Mouse (Mus musculus) hindbrain, embryonic 13.5 days (tissue): ENCODE data around the gene P2rx7. TPM values are rescaled to one million over a fixed set of nuclear protein-coding genes. Genes with fewer than 3 reads are reported as not detected.

Source experiments
- ATAC-seq: fragments of 200-750 bp; cut with Nextera tagmentation; 2 replicates; pipeline ENCODE4 v1.8.0; 2017; ENCODE audit warnings: moderate TSS enrichment; ENCODE audit not compliant: low FRiP score
- H3K27ac ChIP-seq: fragments of 300-500 bp; sonication (generic); 2 replicates; pipeline ENCODE4 v1.5.1; 2015; ENCODE audit warnings: inconsistent platforms, mild to moderate bottlenecking, moderate library complexity
- H3K27me3 ChIP-seq: fragments of 300-500 bp; sonication (generic); 2 replicates; pipeline ENCODE4 v1.6.1; 2015; ENCODE audit warnings: mild to moderate bottlenecking, inconsistent platforms
- H3K36me3 ChIP-seq: fragments of 300-500 bp; sonication (generic); 2 replicates; pipeline ENCODE4 v1.6.1; 2015; ENCODE audit warnings: mild to moderate bottlenecking, inconsistent platforms
- H3K4me1 ChIP-seq: fragments of 300-500 bp; sonication (generic); replicated peaks from 2 replicates; pipeline ENCODE4 v1.6.1; 2015; ENCODE audit warnings: inconsistent platforms
- H3K4me2 ChIP-seq: fragments of 300-500 bp; sonication (generic); 2 replicates; pipeline ENCODE4 v1.6.1; 2015; ENCODE audit warnings: inconsistent platforms, mild to moderate bottlenecking, moderate library complexity
- H3K4me3 ChIP-seq: fragments of 300-500 bp; sonication (generic); 2 replicates; pipeline ENCODE4 v1.5.1; 2015; ENCODE audit warnings: mild to moderate bottlenecking, inconsistent platforms
- H3K9ac ChIP-seq: fragments of 300-500 bp; sonication (generic); 2 replicates; pipeline ENCODE4 v1.6.1; 2015; ENCODE audit warnings: mild to moderate bottlenecking, inconsistent platforms
- H3K9me3 ChIP-seq: fragments of 300-500 bp; sonication (generic); 2 replicates; pipeline ENCODE4 v1.6.1; 2016; ENCODE audit warnings: inconsistent platforms
- WGBS: fragments of 180-500 bp; shearing (Covaris S2); methylation state at CpG from one replicate; pipeline ENCODE4 v1.1.7; 2015; 5-methylcytosine and 5-hydroxymethylcytosine counted together
- polyA plus RNA-seq: library from polyadenylated mRNA; unstranded; fragments of >200 nt; fragmentation: Nextera tagmentation; extraction: Ambion mirVana; gene quantifications from 2 replicates; pipeline ENCODE4 v1.2.1, GENCODE M21; 2015

The P2rx7 gene
- polyA plus RNA-seq, 1 experiment from 2014 or later = 6.5 TPM

- Histone ChIP-seq H3K9me3 (no peaks in the 10 kb centered on the region), H3K36me3 (no peaks in the 10 kb centered on the region), H3K27me3 (no peaks in the 10 kb centered on the region), H3K4me1 (peaks cover 5% of the 10 kb centered on the region), H3K27ac (no peak overlapping the region), H3K4me2 (no peak overlapping the region), H3K9ac (no peak overlapping the region), H3K4me3 (no peak overlapping the region)
- no peak for ATAC-seq
- 90% methylated on average over 14 of the region's 14 CpGs for whole genome bisulfite sequencing
These were observed 18.0 kb upstream of the P2rx7 start for GRCm38 (mm10) chr5:122625565-122626252.

- no peak overlapping the region for H3K27ac ChIP-seq
These were observed 16.5 kb upstream of the P2rx7 start for GRCm38 (mm10) chr5:122627243-122627642.

GRCm38 (mm10) chr5:122635228-122635627 is 8.5 kb upstream of the P2rx7 start:
- no peak overlapping the region for H3K4me2 ChIP-seq
- no peaks in the 10 kb centered on the region for H3K9me3 ChIP-seq
- no peak overlapping the region for H3K4me3 ChIP-seq
- no peaks in the 10 kb centered on the region for H3K36me3 ChIP-seq
- no peaks in the 10 kb centered on the region for H3K27me3 ChIP-seq
- WGBS = 79% methylated on average over 8 of the region's 8 CpGs
- no peak overlapping the region for H3K9ac ChIP-seq
- no peak overlapping the region for H3K27ac ChIP-seq
- H3K4me1 ChIP-seq = peaks cover 8% of the 10 kb centered on the region; the same call in 1 of the 2 replicates
- ATAC-seq = no peak

More at GRCm38 (mm10) chr5:122627243-122627642, 16.5 kb upstream of the P2rx7 start:
- Histone ChIP-seq H3K4me2 (no peak overlapping the region), H3K36me3 (no peaks in the 10 kb centered on the region), H3K27me3 (no peaks in the 10 kb centered on the region), H3K4me1 (no peaks in the 10 kb centered on the region), H3K4me3 (no peak overlapping the region), H3K9me3 (no peaks in the 10 kb centered on the region), H3K9ac (no peak overlapping the region)
- 36% methylated on average over 2 of the region's 2 CpGs for WGBS
- peak; percentile 69; the same call in 1 of the 2 replicates for ATAC-seq

- Histone ChIP-seq H3K9ac (no peak overlapping the region), H3K36me3 (no peaks in the 10 kb centered on the region), H3K4me1 (peaks cover 8% of the 10 kb centered on the region; the same call in 1 of the 2 replicates), H3K4me2 (no peak overlapping the region), H3K4me3 (no peak overlapping the region), H3K27ac (no peak overlapping the region), H3K27me3 (no peaks in the 10 kb centered on the region), H3K9me3 (no peaks in the 10 kb centered on the region)
- WGBS = 59% methylated on average over 9 of the region's 9 CpGs
- no peak for ATAC-seq
These were observed 7.4 kb upstream of the P2rx7 start for GRCm38 (mm10) chr5:122636308-122636707.

- no peaks in the 10 kb centered on the region for H3K9me3 ChIP-seq
- 51% methylated on average over 16 of the region's 16 CpGs for whole genome bisulfite sequencing
- ATAC-seq = no peak
These were observed 6.8 kb upstream of the P2rx7 start for GRCm38 (mm10) chr5:122636958-122637357.

GRCm38 (mm10) chr5:122638296-122638695 is 5.4 kb upstream of the P2rx7 start:
- no peak for ATAC-seq
- Histone ChIP-seq H3K4me3 (no peak overlapping the region), H3K27me3 (no peaks in the 10 kb centered on the region), H3K4me2 (no peak overlapping the region), H3K27ac (no peak overlapping the region), H3K36me3 (no peaks in the 10 kb centered on the region), H3K9ac (no peak overlapping the region), H3K9me3 (no peaks in the 10 kb centered on the region), H3K4me1 (peaks cover 8% of the 10 kb centered on the region; the same call in 1 of the 2 replicates)
- WGBS = 90% methylated on average over 2 of the region's 2 CpGs

More at GRCm38 (mm10) chr5:122636958-122637357, 6.8 kb upstream of the P2rx7 start:
- no peak overlapping the region for H3K27ac ChIP-seq
- H3K27me3 ChIP-seq = no peaks in the 10 kb centered on the region
- peak overlapping the region; percentile 40; the same call in 1 of the 2 replicates for H3K4me2 ChIP-seq
- peak overlapping the region; percentile 20 for H3K4me3 ChIP-seq
- H3K36me3 ChIP-seq = no peaks in the 10 kb centered on the region
- H3K9ac ChIP-seq = 0 out of 2 replicates have a peak overlapping the region, but pooled peaks have one; percentile 43
- peaks cover 8% of the 10 kb centered on the region; the same call in 1 of the 2 replicates for H3K4me1 ChIP-seq

- Histone ChIP-seq H3K4me1 (peaks cover 18% of the 10 kb centered on the region; the same call in 1 of the 2 replicates), H3K4me2 (no peak overlapping the region), H3K36me3 (no peaks in the 10 kb centered on the region), H3K27me3 (no peaks in the 10 kb centered on the region), H3K27ac (no peak overlapping the region), H3K4me3 (no peak overlapping the region), H3K9me3 (no peaks in the 10 kb centered on the region), H3K9ac (no peak overlapping the region)
- WGBS = 96% methylated on average over 4 of the region's 4 CpGs
- no peak for ATAC-seq
These were observed 4.2 kb upstream of the P2rx7 start for GRCm38 (mm10) chr5:122639517-122639916.

GRCm38 (mm10) chr5:122639986-122640385 is 3.7 kb upstream of the P2rx7 start:
- Histone ChIP-seq H3K9ac (no peak overlapping the region), H3K4me2 (no peak overlapping the region), H3K36me3 (no peaks in the 10 kb centered on the region), H3K4me1 (peaks cover 18% of the 10 kb centered on the region; the same call in 1 of the 2 replicates), H3K9me3 (no peaks in the 10 kb centered on the region), H3K4me3 (no peak overlapping the region), H3K27me3 (no peaks in the 10 kb centered on the region), H3K27ac (no peak overlapping the region)
- ATAC-seq = no peak
- WGBS = 89% methylated on average over 5 of the region's 5 CpGs

- 72% methylated on average over 15 of the region's 15 CpGs for WGBS
- H3K9me3 ChIP-seq = no peaks in the 10 kb centered on the region
- no peaks in the 10 kb centered on the region for H3K36me3 ChIP-seq
- no peaks in the 10 kb centered on the region for H3K27me3 ChIP-seq
- peak overlapping the region; percentile 23 for H3K4me2 ChIP-seq
- ATAC-seq = no peak
- peak overlapping the region; percentile 49; the same call in 1 of the 2 replicates for H3K9ac ChIP-seq
- H3K4me3 ChIP-seq = peak overlapping the region; percentile 15
- peaks cover 15% of the 10 kb centered on the region; the same call in 1 of the 2 replicates for H3K4me1 ChIP-seq
- peak overlapping the region; percentile 71 for H3K27ac ChIP-seq
These were observed 448 bp downstream of the P2rx7 start for GRCm38 (mm10) chr5:122644111-122644607.

- Histone ChIP-seq H3K36me3 (no peaks in the 10 kb centered on the region), H3K27me3 (no peaks in the 10 kb centered on the region), H3K4me3 (no peak overlapping the region), H3K27ac (no peak overlapping the region), H3K9ac (no peak overlapping the region), H3K4me1 (peaks cover 15% of the 10 kb centered on the region; the same call in 1 of the 2 replicates), H3K9me3 (no peaks in the 10 kb centered on the region), H3K4me2 (peak overlapping the region; percentile 23)
- WGBS = 84% methylated on average over 6 of the region's 6 CpGs
- ATAC-seq = no peak
These were observed 1.6 kb downstream of the P2rx7 start for GRCm38 (mm10) chr5:122645290-122645689.

- H3K4me2 ChIP-seq = no peak overlapping the region
These were observed 2.3 kb downstream of the P2rx7 start for GRCm38 (mm10) chr5:122646050-122646449.

GRCm38 (mm10) chr5:122647256-122647924 is 3.7 kb downstream of the P2rx7 start:
- Histone ChIP-seq H3K9me3 (no peaks in the 10 kb centered on the region), H3K4me2 (no peak overlapping the region), H3K9ac (no peak overlapping the region), H3K36me3 (no peaks in the 10 kb centered on the region), H3K4me1 (peaks cover 16% of the 10 kb centered on the region), H3K27ac (no peak overlapping the region), H3K4me3 (no peak overlapping the region), H3K27me3 (no peaks in the 10 kb centered on the region)
- ATAC-seq = no peak
- WGBS = 67% methylated on average over 9 of the region's 9 CpGs

More at GRCm38 (mm10) chr5:122646050-122646449, 2.3 kb downstream of the P2rx7 start:
- WGBS = 93% methylated on average over 11 of the region's 11 CpGs
- Histone ChIP-seq H3K9me3 (no peaks in the 10 kb centered on the region), H3K27ac (no peak overlapping the region), H3K9ac (no peak overlapping the region), H3K4me1 (peaks cover 15% of the 10 kb centered on the region; the same call in 1 of the 2 replicates), H3K36me3 (no peaks in the 10 kb centered on the region), H3K4me3 (no peak overlapping the region), H3K27me3 (no peaks in the 10 kb centered on the region)
- no peak for ATAC-seq
